Mouse (Mus musculus): Measurements from ENCODE around the gene Ccdc150. TPM values are rescaled to one million over a fixed set of nuclear protein-coding genes. Genes with fewer than 3 reads are reported as not detected.
A peak's percentile ranks its signal among the peaks of the same experiment; 100 is the strongest.

The Ccdc150 gene
- total RNA-seq (2014; fragmentation: Nextera tagmentation), result 2.0 TPM in 1 of 2 replicates, not detected in the other
- 0.17 and 0.55 TPM in 2 replicates for total RNA-seq (2017)
- not detected in 2 replicates for polyA plus RNA-seq (2012)

- H3K4me3 ChIP-seq (ENCODE audit: low read depth, low read length), result peak within 1 kb of the TSS; percentile 71
- no peaks in the 10 kb centered on the region; the same call in 1 of the 2 replicates for H3K27me3 ChIP-seq (ENCODE audit: insufficient read depth, low read length)
- ATAC-seq (ENCODE audit: extremely low read depth, insufficient number of reproducible peaks, low FRiP score, poor library complexity, severe bottlenecking), result peak; percentile 92
- no peaks in the 10 kb centered on the region for H3K9me3 ChIP-seq (replicated peaks)
- peak; percentile 64 for DNase-seq (ENCODE audit: low spot score)
- no peak for TF ChIP-seq CTCF (IDR thresholded peaks at IDR 0.05; ENCODE audit: low read depth, low read length)
- no peak for TF ChIP-seq TAL1 (conservative IDR thresholded peaks at IDR 0.05; ENCODE audit: low read depth, low read length)
- no peak for TF ChIP-seq POLR2AphosphoS5 (IDR thresholded peaks at IDR 0.05; ENCODE audit: insufficient replicate concordance, low read depth, low read length)
- no peak for TF ChIP-seq GATA2 (IDR thresholded peaks at IDR 0.05; ENCODE audit: borderline replicate concordance, low read depth, low read length)
- TF ChIP-seq GATA1 (IDR thresholded peaks at IDR 0.05; ENCODE audit: borderline replicate concordance, low read length), result no peak
- H3K4me1 ChIP-seq (ENCODE audit: insufficient read depth, low read depth, low read length), result peaks cover 13% of the 10 kb centered on the region
- no peaks in the 10 kb centered on the region for H3K36me3 ChIP-seq (replicated peaks)
These were observed at the start of gene Ccdc150 for GRCm38 (mm10) chr1:54250158-54250866. TSS of gene Ccdc150 (plus strand) at chr1:54250683.

GRCm38 (mm10) chr1:54220273-54220672 lies 30.2 kb upstream of the Ccdc150 start:
- no peaks in the 10 kb centered on the region for H3K9me3 ChIP-seq (replicated peaks)
- H3K27me3 ChIP-seq (ENCODE audit: insufficient read depth, low read length), result no peaks in the 10 kb centered on the region
- ATAC-seq (ENCODE audit: extremely low read depth, insufficient number of reproducible peaks, low FRiP score, poor library complexity, severe bottlenecking) (no peak), DNase-seq (ENCODE audit: low spot score) (no peak)
- no peaks in the 10 kb centered on the region for H3K36me3 ChIP-seq (replicated peaks)
- H3K4me1 ChIP-seq (ENCODE audit: insufficient read depth, low read depth, low read length), result no peaks in the 10 kb centered on the region
- no peak overlapping the region for H3K4me3 ChIP-seq (ENCODE audit: low read depth, low read length)
- TF ChIP-seq TAL1 (conservative IDR thresholded peaks at IDR 0.05; ENCODE audit: low read depth, low read length) (no peak), CTCF (IDR thresholded peaks at IDR 0.05; ENCODE audit: low read depth, low read length) (no peak), POLR2AphosphoS5 (IDR thresholded peaks at IDR 0.05; ENCODE audit: insufficient replicate concordance, low read depth, low read length) (no peak), GATA2 (IDR thresholded peaks at IDR 0.05; ENCODE audit: borderline replicate concordance, low read depth, low read length) (no peak), GATA1 (IDR thresholded peaks at IDR 0.05; ENCODE audit: borderline replicate concordance, low read length) (no peak)

GRCm38 (mm10) chr1:54242722-54243121 lies 7.8 kb upstream of the Ccdc150 start:
- H3K4me1 ChIP-seq (ENCODE audit: insufficient read depth, low read depth, low read length), result no peaks in the 10 kb centered on the region
- DNase-seq (ENCODE audit: low spot score), result no peak

DNA sequence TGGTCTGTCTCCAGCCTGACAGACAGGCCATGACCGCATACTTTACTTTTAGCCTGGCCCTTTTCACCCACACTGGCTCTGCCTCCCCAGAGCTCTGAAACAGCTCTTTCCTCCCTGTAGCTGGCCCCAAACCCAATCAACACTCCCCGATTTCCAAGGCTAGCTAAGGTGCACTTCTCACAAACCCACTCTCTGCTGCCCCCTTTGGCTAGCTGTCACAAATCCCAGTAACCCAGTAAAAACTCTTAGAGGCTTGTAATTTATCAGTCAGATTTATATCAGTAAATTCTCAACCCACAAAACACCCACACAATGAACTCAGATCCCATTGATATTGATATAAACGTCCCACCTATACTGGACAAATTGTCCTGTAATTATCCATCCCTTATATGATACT lies 25.1 kb downstream of the Ccdc150 start:
- Histone ChIP-seq H3K9me3 (replicated peaks) (no peaks in the 10 kb centered on the region), H3K4me1 (ENCODE audit: insufficient read depth, low read depth, low read length) (no peaks in the 10 kb centered on the region), H3K27me3 (ENCODE audit: insufficient read depth, low read length) (no peaks in the 10 kb centered on the region; the same call in 1 of the 2 replicates), H3K4me3 (ENCODE audit: low read depth, low read length) (no peak overlapping the region), H3K36me3 (replicated peaks) (no peaks in the 10 kb centered on the region)
- TF ChIP-seq TAL1 (conservative IDR thresholded peaks at IDR 0.05; ENCODE audit: low read depth, low read length) (no peak), POLR2AphosphoS5 (IDR thresholded peaks at IDR 0.05; ENCODE audit: insufficient replicate concordance, low read depth, low read length) (no peak), GATA2 (IDR thresholded peaks at IDR 0.05; ENCODE audit: borderline replicate concordance, low read depth, low read length) (no peak), CTCF (IDR thresholded peaks at IDR 0.05; ENCODE audit: low read depth, low read length) (no peak), GATA1 (IDR thresholded peaks at IDR 0.05; ENCODE audit: borderline replicate concordance, low read length) (no peak)
- no peak for DNase-seq (ENCODE audit: low spot score)
- ATAC-seq (ENCODE audit: extremely low read depth, insufficient number of reproducible peaks, low FRiP score, poor library complexity, severe bottlenecking), result no peak

More at GRCm38 (mm10) chr1:54242722-54243121, 7.8 kb upstream of the Ccdc150 start:
- H3K9me3 ChIP-seq (replicated peaks), result no peaks in the 10 kb centered on the region
- ATAC-seq (ENCODE audit: extremely low read depth, insufficient number of reproducible peaks, low FRiP score, poor library complexity, severe bottlenecking), result no peak
- no peak overlapping the region for H3K4me3 ChIP-seq (ENCODE audit: low read depth, low read length)
- H3K27me3 ChIP-seq (ENCODE audit: insufficient read depth, low read length), result no peaks in the 10 kb centered on the region
- H3K36me3 ChIP-seq (replicated peaks), result no peaks in the 10 kb centered on the region
- TF ChIP-seq GATA2 (IDR thresholded peaks at IDR 0.05; ENCODE audit: borderline replicate concordance, low read depth, low read length) (no peak), TAL1 (conservative IDR thresholded peaks at IDR 0.05; ENCODE audit: low read depth, low read length) (no peak), POLR2AphosphoS5 (IDR thresholded peaks at IDR 0.05; ENCODE audit: insufficient replicate concordance, low read depth, low read length) (no peak), GATA1 (IDR thresholded peaks at IDR 0.05; ENCODE audit: borderline replicate concordance, low read length) (no peak), CTCF (IDR thresholded peaks at IDR 0.05; ENCODE audit: low read depth, low read length) (no peak)

- TF ChIP-seq TAL1 (conservative IDR thresholded peaks at IDR 0.05; ENCODE audit: low read depth, low read length) (no peak), POLR2AphosphoS5 (IDR thresholded peaks at IDR 0.05; ENCODE audit: insufficient replicate concordance, low read depth, low read length) (no peak), GATA1 (IDR thresholded peaks at IDR 0.05; ENCODE audit: borderline replicate concordance, low read length) (no peak), CTCF (IDR thresholded peaks at IDR 0.05; ENCODE audit: low read depth, low read length) (no peak), GATA2 (IDR thresholded peaks at IDR 0.05; ENCODE audit: borderline replicate concordance, low read depth, low read length) (no peak)
- no peak for ATAC-seq (ENCODE audit: extremely low read depth, insufficient number of reproducible peaks, low FRiP score, poor library complexity, severe bottlenecking)
- Histone ChIP-seq H3K4me3 (ENCODE audit: low read depth, low read length) (no peak overlapping the region), H3K27me3 (ENCODE audit: insufficient read depth, low read length) (no peaks in the 10 kb centered on the region), H3K9me3 (replicated peaks) (no peaks in the 10 kb centered on the region), H3K36me3 (replicated peaks) (no peaks in the 10 kb centered on the region), H3K4me1 (ENCODE audit: insufficient read depth, low read depth, low read length) (no peaks in the 10 kb centered on the region)
- DNase-seq (ENCODE audit: low spot score), result no peak
These were observed 29.1 kb downstream of the Ccdc150 start for GRCm38 (mm10) chr1:54279628-54280027.

DNA sequence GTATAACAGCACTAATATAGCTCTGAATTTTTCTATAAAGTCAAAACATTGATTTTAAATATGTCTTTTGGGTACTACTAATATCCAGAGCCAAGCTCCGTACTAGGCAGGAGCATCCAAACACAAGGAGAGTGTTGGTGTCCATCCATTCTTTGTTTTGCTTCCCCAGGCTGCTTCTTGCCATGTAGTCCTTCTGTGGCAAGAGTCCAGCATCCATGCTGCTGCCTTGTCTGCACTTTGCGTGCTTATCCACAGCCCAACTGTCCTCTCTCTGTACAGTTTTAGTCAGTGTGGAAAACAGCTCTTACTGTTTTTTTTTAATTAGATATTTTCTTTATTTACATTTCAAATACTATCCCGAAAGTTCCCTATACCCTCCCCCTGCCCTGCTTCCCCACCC lies 30.2 kb downstream of the Ccdc150 start:
- no peak overlapping the region for H3K4me3 ChIP-seq (ENCODE audit: low read depth, low read length)
- DNase-seq (ENCODE audit: low spot score) (no peak), ATAC-seq (ENCODE audit: extremely low read depth, insufficient number of reproducible peaks, low FRiP score, poor library complexity, severe bottlenecking) (no peak)
- H3K9me3 ChIP-seq (replicated peaks), result no peaks in the 10 kb centered on the region
- TF ChIP-seq CTCF (IDR thresholded peaks at IDR 0.05; ENCODE audit: low read depth, low read length) (no peak), GATA2 (IDR thresholded peaks at IDR 0.05; ENCODE audit: borderline replicate concordance, low read depth, low read length) (no peak)
- H3K27me3 ChIP-seq (ENCODE audit: insufficient read depth, low read length), result no peaks in the 10 kb centered on the region
- no peaks in the 10 kb centered on the region for H3K36me3 ChIP-seq (replicated peaks)
- no peaks in the 10 kb centered on the region for H3K4me1 ChIP-seq (ENCODE audit: insufficient read depth, low read depth, low read length)

Data from G1E (cell line).